Mouse (Mus musculus) granulocyte monocyte progenitor cell, adult 5-6 weeks (primary cell): ENCODE data around the gene Zfp69. TPM values are rescaled to one million over a fixed set of nuclear protein-coding genes. Genes with fewer than 3 reads are reported as not detected.
A peak's percentile ranks its signal among the peaks of the same experiment; 100 is the strongest.

Source experiments
- ATAC-seq: replicated peaks from 2 replicates; pipeline ENCODE4 v1.8.0; 2016; ENCODE audit warnings: mild to moderate bottlenecking, moderate TSS enrichment, inconsistent platforms; ENCODE audit not compliant: poor library complexity, severe bottlenecking
- total RNA-seq, 2 experiments: library from RNA; stranded (forward) in 1 of 2; stranded (reverse) in 1 of 2; fragments of 200-712, 200-1000 nt in 1 of 2; fragments of >200 nt in 1 of 2; fragmentation: Nextera tagmentation in 1 of 2; gene quantifications; 2 replicates each; pipeline ENCODE4 v1.2.3; 2014 to 2017

Gene Zfp69
- total RNA-seq, 2 experiments from 2014 or later: 0.77 to 1.1 TPM

GRCm38 (mm10) chr4:120928686-120929085 lies 22.8 kb downstream of the Zfp69 start:
- ATAC-seq: no peak

GRCm38 (mm10) chr4:120925386-120925785 lies 26.1 kb downstream of the Zfp69 start:
- peak; percentile 28; the same call in 1 of the 2 replicates for ATAC-seq

GRCm38 (mm10) chr4:120924554-120925299 lies 26.8 kb downstream of the Zfp69 start, which contains the start of gene Exo5:
TSS of gene Exo5 (minus strand) at chr4:120925017.
- ATAC-seq: peak; percentile 97

GRCm38 (mm10) chr4:120921461-120921860 lies 30.0 kb downstream of the Zfp69 start:
- no peak for ATAC-seq

- ATAC-seq: peak; percentile 69
Observed at GRCm38 (mm10) chr4:120914501-120914900, 37.0 kb downstream of the Zfp69 start.

- ATAC-seq: peak; percentile 72
Observed at GRCm38 (mm10) chr4:120913861-120914260, 37.6 kb downstream of the Zfp69 start.

- ATAC-seq: no peak
Observed at GRCm38 (mm10) chr4:120913443-120913842, 38.1 kb downstream of the Zfp69 start.

- no peak for ATAC-seq
Observed at GRCm38 (mm10) chr4:120912866-120913265, 38.6 kb downstream of the Zfp69 start.

- no peak for ATAC-seq
Observed at GRCm38 (mm10) chr4:120911086-120911485, 40.4 kb downstream of the Zfp69 start.

- peak; percentile 67 for ATAC-seq
Observed at GRCm38 (mm10) chr4:120909558-120910150, 41.8 kb downstream of the Zfp69 start.

- ATAC-seq: no peak
Observed at GRCm38 (mm10) chr4:120905644-120906043, 45.9 kb downstream of the Zfp69 start.

- ATAC-seq: peak; percentile 42; the same call in 1 of the 2 replicates
Observed at GRCm38 (mm10) chr4:120904533-120904932, 47.0 kb downstream of the Zfp69 start.

- no peak for ATAC-seq
Observed at GRCm38 (mm10) chr4:120895810-120896584, 55.5 kb downstream of the Zfp69 start.

- no peak for ATAC-seq
Observed at GRCm38 (mm10) chr4:120895226-120895625, 56.3 kb downstream of the Zfp69 start.

GRCm38 (mm10) chr4:120894584-120894983 lies 56.9 kb downstream of the Zfp69 start:
- no peak for ATAC-seq

- no peak for ATAC-seq
Observed at GRCm38 (mm10) chr4:120893656-120894401, 57.7 kb downstream of the Zfp69 start.

- ATAC-seq: no peak
Observed at GRCm38 (mm10) chr4:120892516-120892915, 59.0 kb downstream of the Zfp69 start.

GRCm38 (mm10) chr4:120891960-120892359 lies 59.5 kb downstream of the Zfp69 start:
- ATAC-seq: no peak

- ATAC-seq: no peak
Observed at GRCm38 (mm10) chr4:120890754-120891440, 60.6 kb downstream of the Zfp69 start.

GRCm38 (mm10) chr4:120888884-120889283 lies 62.6 kb downstream of the Zfp69 start:
- no peak for ATAC-seq
